Mouse (Mus musculus) hindbrain, embryonic 14.5 days (tissue): ENCODE results near the gene Fbxw8. TPM values are rescaled to one million over a fixed set of nuclear protein-coding genes. Genes with fewer than 3 reads are reported as not detected.

Source experiments
- ATAC-seq: fragments of 200-750 bp; cut with Nextera tagmentation; 2 replicates; pipeline ENCODE4 v1.8.0; 2017; ENCODE audit warnings: moderate number of reproducible peaks, mild to moderate bottlenecking, moderate TSS enrichment, moderate library complexity; ENCODE audit not compliant: low FRiP score
- DNase-seq: peaks from one replicate; pipeline ENCODE4 v3.0.0-alpha.2; 2015; ENCODE audit warnings: low spot score
- H3K27ac ChIP-seq: fragments of 300-500 bp; sonication (generic); 2 replicates; pipeline ENCODE4 v1.5.1; 2014; ENCODE audit warnings: mild to moderate bottlenecking, moderate library complexity
- H3K27me3 ChIP-seq: fragments of 300-500 bp; sonication (generic); 2 replicates; pipeline ENCODE4 v1.6.1; 2014; ENCODE audit warnings: mild to moderate bottlenecking, low read length, mixed read lengths; ENCODE audit not compliant: control insufficient read depth, insufficient read depth
- H3K36me3 ChIP-seq: fragments of 300-500 bp; sonication (generic); replicated peaks from 2 replicates; pipeline ENCODE4 v1.6.1; 2014; ENCODE audit not compliant: control insufficient read depth, insufficient read depth
- H3K4me1 ChIP-seq: fragments of 300-500 bp; sonication (generic); replicated peaks from 2 replicates; pipeline ENCODE4 v1.6.1; 2014; ENCODE audit warnings: antibody characterized with exemption, low read length, mixed read lengths; ENCODE audit not compliant: control insufficient read depth, insufficient read depth
- H3K4me2 ChIP-seq: fragments of 300-500 bp; sonication (generic); replicated peaks from 2 replicates; pipeline ENCODE4 v1.6.1; 2014; ENCODE audit warnings: mild to moderate bottlenecking, moderate library complexity
- H3K4me3 ChIP-seq: fragments of 300-500 bp; sonication (generic); replicated peaks from 2 replicates; pipeline ENCODE4 v1.5.1; 2014; ENCODE audit warnings: mild to moderate bottlenecking, low read length
- H3K9ac ChIP-seq: fragments of 300-500 bp; sonication (generic); 2 replicates; pipeline ENCODE4 v1.6.1; 2014
- H3K9me3 ChIP-seq: fragments of 300-500 bp; sonication (generic); 2 replicates; pipeline ENCODE4 v1.6.1; 2016; ENCODE audit warnings: low read length; ENCODE audit not compliant: control insufficient read depth
- WGBS: fragments of 180-500 bp; shearing (Covaris S2); extraction: QIAGEN DNeasy Blood & Tissue Kit; methylation state at CpG from one replicate; pipeline ENCODE4 v1.1.7; 2014; 5-methylcytosine and 5-hydroxymethylcytosine counted together
- polyA plus RNA-seq: library from polyadenylated mRNA; unstranded; fragments of >200 nt; fragmentation: Nextera tagmentation; extraction: Ambion mirVana; gene quantifications from 2 replicates; pipeline ENCODE4 v1.2.1, GENCODE M21; 2014

Gene Fbxw8
- polyA plus RNA-seq, 1 experiment from 2014 or later: 21.0 TPM

GRCm38 (mm10) chr5:118089102-118089501 lies 66.2 kb downstream of the Fbxw8 start:
- Histone ChIP-seq H3K27ac (peak overlapping the region; percentile 72), H3K4me3 (no peak overlapping the region), H3K4me2 (no peak overlapping the region), H3K9me3 (no peaks in the 10 kb centered on the region), H3K36me3 (peaks cover 38% of the 10 kb centered on the region), H3K27me3 (no peaks in the 10 kb centered on the region), H3K4me1 (peaks cover 36% of the 10 kb centered on the region), H3K9ac (0 out of 2 replicates have a peak overlapping the region, but pooled peaks have one; percentile 6)
- DNase-seq (peak; percentile 64), ATAC-seq (peak; percentile 65)
- WGBS: 42% methylated on average over 7 of the region's 7 CpGs

DNA sequence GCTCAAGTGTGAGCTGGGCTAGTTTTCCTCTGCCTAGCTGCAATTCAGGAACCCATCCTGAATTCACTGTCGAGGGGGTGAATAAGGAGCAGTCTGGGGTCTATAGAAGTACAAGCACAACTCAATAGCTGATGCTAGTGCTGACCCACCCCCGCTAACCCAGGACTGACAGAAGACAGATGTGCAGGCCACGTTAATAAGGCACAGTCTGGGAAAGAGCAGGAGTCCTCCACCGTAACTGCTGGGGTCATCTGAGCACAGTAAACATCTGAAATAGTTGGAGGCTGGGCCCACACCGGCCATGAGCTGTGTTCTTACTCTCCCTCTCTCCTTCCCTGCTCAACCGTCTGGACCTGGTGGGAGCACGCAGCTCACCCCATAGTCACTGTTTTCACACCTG lies 68.3 kb downstream of the Fbxw8 start:
- no peak overlapping the region for H3K9ac ChIP-seq
- H3K36me3 ChIP-seq: peaks cover 21% of the 10 kb centered on the region
- H3K4me1 ChIP-seq: peaks cover 57% of the 10 kb centered on the region
- H3K4me2 ChIP-seq: no peak overlapping the region
- no peaks in the 10 kb centered on the region for H3K27me3 ChIP-seq
- DNase-seq: no peak
- no peaks in the 10 kb centered on the region for H3K9me3 ChIP-seq
- H3K4me3 ChIP-seq: no peak overlapping the region
- WGBS: 54% methylated on average over 7 of the region's 7 CpGs
- ATAC-seq: no peak
- H3K27ac ChIP-seq: no peak overlapping the region

DNA sequence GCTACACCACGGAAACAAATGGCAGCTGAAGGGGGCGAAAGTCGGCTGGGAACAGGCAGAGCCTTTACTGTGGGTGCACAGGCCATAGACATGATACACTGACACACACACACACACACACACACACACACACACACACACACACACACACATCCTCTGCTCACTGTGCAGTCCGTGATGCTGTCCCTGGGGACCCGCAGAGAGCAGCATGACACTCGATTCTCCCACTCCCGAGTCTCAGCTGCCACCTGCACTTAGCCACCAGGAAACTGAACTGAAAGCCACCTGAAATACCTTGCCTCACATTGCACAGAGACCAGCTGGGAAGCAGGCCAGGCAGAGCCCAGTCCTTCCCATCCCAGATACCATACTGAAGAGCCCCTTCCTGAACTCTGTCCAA lies 70.0 kb downstream of the Fbxw8 start:
- Histone ChIP-seq H3K4me2 (no peak overlapping the region), H3K4me3 (no peak overlapping the region), H3K4me1 (peaks cover 73% of the 10 kb centered on the region), H3K36me3 (peaks cover 4% of the 10 kb centered on the region; the same call in 1 of the 2 replicates), H3K9me3 (no peaks in the 10 kb centered on the region), H3K9ac (peak overlapping the region; percentile 38), H3K27ac (peak overlapping the region; percentile 84), H3K27me3 (no peaks in the 10 kb centered on the region)
- DNase-seq (no peak), ATAC-seq (no peak)
- 52% methylated on average over 7 of the region's 7 CpGs for WGBS

DNA sequence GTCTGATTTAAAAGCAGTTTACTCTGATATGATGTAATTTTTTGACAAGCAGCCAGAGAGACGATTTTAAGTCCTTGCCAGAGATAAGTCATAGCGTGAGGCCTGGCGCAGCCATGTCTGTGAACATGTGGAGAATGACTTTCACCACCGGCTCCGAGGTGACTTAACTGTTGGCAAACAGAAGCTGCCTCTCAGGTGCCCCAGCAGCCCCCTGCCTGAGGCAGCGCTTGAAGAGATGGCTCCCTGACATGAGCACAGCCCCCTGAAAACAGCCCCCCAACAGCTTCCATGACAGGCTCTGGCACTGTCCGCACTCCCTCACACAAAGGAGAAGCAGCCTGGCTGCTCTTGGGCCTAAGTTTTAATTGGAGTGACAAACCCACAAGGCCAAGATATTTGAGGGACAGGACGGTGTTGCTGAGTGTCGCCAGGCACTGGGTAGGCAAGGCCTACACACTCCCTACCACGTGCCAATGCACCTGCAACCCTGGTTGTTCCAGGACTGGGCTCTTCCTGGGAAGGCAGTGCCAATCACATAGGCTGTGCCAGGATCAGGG lies 71.0 kb downstream of the Fbxw8 start:
- Histone ChIP-seq H3K9ac (peak overlapping the region; percentile 38; the same call in 1 of the 2 replicates), H3K36me3 (no peaks in the 10 kb centered on the region), H3K27ac (peak overlapping the region; percentile 84), H3K4me1 (peaks cover 75% of the 10 kb centered on the region), H3K4me3 (no peak overlapping the region), H3K9me3 (no peaks in the 10 kb centered on the region), H3K4me2 (no peak overlapping the region), H3K27me3 (no peaks in the 10 kb centered on the region)
- ATAC-seq (peak; percentile 35; the same call in 1 of the 2 replicates), DNase-seq (peak; percentile 63)
- 43% methylated on average over 10 of the region's 10 CpGs for WGBS

- ATAC-seq: 0 out of 2 replicates have a peak, but pooled peaks have one; percentile 38
- DNase-seq: peak; percentile 36
- WGBS: 51% methylated on average over 12 of the region's 12 CpGs
- H3K4me2 ChIP-seq: no peak overlapping the region
- H3K27me3 ChIP-seq: no peaks in the 10 kb centered on the region
- no peaks in the 10 kb centered on the region for H3K36me3 ChIP-seq
- H3K4me3 ChIP-seq: no peak overlapping the region
- H3K9ac ChIP-seq: no peak overlapping the region
- peaks cover 84% of the 10 kb centered on the region for H3K4me1 ChIP-seq
- no peaks in the 10 kb centered on the region for H3K9me3 ChIP-seq
- H3K27ac ChIP-seq: peak overlapping the region; percentile 62
Observed at GRCm38 (mm10) chr5:118083060-118083638, 72.1 kb downstream of the Fbxw8 start.

GRCm38 (mm10) chr5:118081996-118082395 lies 73.3 kb downstream of the Fbxw8 start:
- H3K27me3 ChIP-seq: no peaks in the 10 kb centered on the region
- no peak overlapping the region for H3K4me3 ChIP-seq
- no peak overlapping the region for H3K4me2 ChIP-seq
- H3K4me1 ChIP-seq: peaks cover 86% of the 10 kb centered on the region
- ATAC-seq (no peak), DNase-seq (no peak)
- no peaks in the 10 kb centered on the region for H3K9me3 ChIP-seq
- H3K27ac ChIP-seq: 0 out of 2 replicates have a peak overlapping the region, but pooled peaks have one; percentile 62
- WGBS: 78% methylated on average over 6 of the region's 6 CpGs
- H3K36me3 ChIP-seq: peaks cover 4% of the 10 kb centered on the region; the same call in 1 of the 2 replicates
- H3K9ac ChIP-seq: no peak overlapping the region

GRCm38 (mm10) chr5:118081374-118081949 lies 73.8 kb downstream of the Fbxw8 start:
- Histone ChIP-seq H3K36me3 (peaks cover 9% of the 10 kb centered on the region), H3K27me3 (no peaks in the 10 kb centered on the region), H3K4me1 (peaks cover 91% of the 10 kb centered on the region), H3K9ac (no peak overlapping the region), H3K9me3 (no peaks in the 10 kb centered on the region), H3K27ac (no peak overlapping the region), H3K4me2 (no peak overlapping the region), H3K4me3 (no peak overlapping the region)
- no peak for DNase-seq
- WGBS: 69% methylated on average over 9 of the region's 9 CpGs
- no peak for ATAC-seq

DNA sequence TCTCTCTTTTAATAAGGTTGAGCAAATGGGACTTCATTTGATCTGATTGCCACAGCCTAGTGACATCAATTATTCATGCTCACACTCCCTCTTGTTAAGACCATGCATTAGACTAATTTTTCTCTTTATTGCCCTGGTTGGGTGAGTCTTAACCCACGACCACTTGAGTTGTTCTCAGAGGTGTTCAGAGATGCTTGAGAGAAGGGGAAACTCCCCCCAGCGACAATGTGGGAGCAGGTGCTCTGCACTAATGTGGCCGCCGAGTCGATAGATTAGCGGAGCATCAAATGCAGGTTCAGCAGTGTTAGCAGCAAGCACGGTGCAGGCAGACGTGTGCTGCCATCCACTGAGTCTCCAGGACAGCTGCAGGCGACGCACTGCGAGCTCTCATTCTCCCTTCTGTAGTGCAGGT lies 75.4 kb downstream of the Fbxw8 start:
- no peak overlapping the region for H3K4me3 ChIP-seq
- peak; percentile 46 for DNase-seq
- WGBS: 23% methylated on average over 11 of the region's 11 CpGs
- ATAC-seq: peak; percentile 35; the same call in 1 of the 2 replicates
- 0 out of 2 replicates have a peak overlapping the region, but pooled peaks have one; percentile 11 for H3K4me2 ChIP-seq
- no peaks in the 10 kb centered on the region for H3K27me3 ChIP-seq
- no peaks in the 10 kb centered on the region for H3K9me3 ChIP-seq
- peak overlapping the region; percentile 22; the same call in 1 of the 2 replicates for H3K9ac ChIP-seq
- peak overlapping the region; percentile 74 for H3K27ac ChIP-seq
- peaks cover 23% of the 10 kb centered on the region for H3K36me3 ChIP-seq
- peaks cover 83% of the 10 kb centered on the region for H3K4me1 ChIP-seq

DNA sequence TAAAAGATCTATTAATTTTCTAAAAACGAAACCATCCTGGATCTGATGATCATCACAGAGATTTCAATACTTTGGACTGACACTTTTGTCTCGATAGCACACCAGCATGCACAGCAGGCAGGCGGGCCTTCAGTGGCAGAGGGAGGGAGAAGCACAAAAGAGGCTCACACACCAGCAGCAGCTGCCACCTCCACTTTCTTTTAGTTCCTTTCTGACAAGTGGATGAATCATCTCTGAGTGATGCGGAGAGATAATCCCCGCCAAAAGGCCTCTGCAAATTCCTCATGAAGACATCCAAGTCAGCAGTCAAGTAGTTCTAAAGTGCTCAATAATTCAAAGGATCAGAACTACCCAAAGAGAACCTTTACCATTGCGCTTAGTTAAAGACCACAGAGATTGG lies 75.9 kb downstream of the Fbxw8 start:
- H3K4me3 ChIP-seq: no peak overlapping the region
- 33% methylated on average over 6 of the region's 6 CpGs for WGBS
- H3K27me3 ChIP-seq: no peaks in the 10 kb centered on the region
- DNase-seq (no peak), ATAC-seq (no peak)
- H3K27ac ChIP-seq: peak overlapping the region; percentile 74; the same call in 1 of the 2 replicates
- H3K36me3 ChIP-seq: peaks cover 27% of the 10 kb centered on the region
- H3K9ac ChIP-seq: no peak overlapping the region
- H3K4me2 ChIP-seq: no peak overlapping the region
- no peaks in the 10 kb centered on the region for H3K9me3 ChIP-seq
- H3K4me1 ChIP-seq: peaks cover 78% of the 10 kb centered on the region
